Mouse (Mus musculus): ENCODE measurements around the gene Zfp759.
"Not testable (repeated sequence)": the region's sequence is repeated elsewhere in the genome, so short reads cannot be mapped to it uniquely, and the experiment has no call there.

DNA sequence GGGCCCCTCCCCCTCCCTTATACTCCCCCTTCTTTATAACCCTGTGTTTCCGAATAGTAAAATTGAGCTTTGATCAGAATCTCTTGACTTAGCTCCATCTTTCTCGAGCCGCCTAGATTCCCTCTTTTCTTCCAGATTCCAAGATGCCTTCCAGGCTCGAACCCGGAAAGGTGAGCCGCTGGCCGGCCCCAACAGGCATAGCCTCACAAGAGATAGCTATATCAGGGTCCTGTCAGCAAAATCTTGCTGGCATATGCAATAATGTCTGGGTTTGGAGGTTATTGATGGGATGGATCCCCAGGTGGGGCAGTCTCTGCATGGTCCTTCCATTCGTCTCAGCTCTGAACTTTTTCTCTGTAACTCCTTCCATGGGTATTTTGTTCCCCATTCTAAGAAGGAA lies 5.3 kb upstream of the Zfp759 start, which contains the start of gene Rslcan18:
- not testable (repeated sequence) for TF ChIP-seq CTCF (IDR thresholded peaks at IDR 0.05; ENCODE audit: control insufficient read depth, insufficient read depth, insufficient read length); USF1 (IDR thresholded peaks at IDR 0.05; ENCODE audit: low read depth); CEBPB (IDR thresholded peaks at IDR 0.05; ENCODE audit: low read depth); MAX (IDR thresholded peaks at IDR 0.05)
